ENCODE assay signal across 8 mouse cellular contexts in the genomic region with DNA sequence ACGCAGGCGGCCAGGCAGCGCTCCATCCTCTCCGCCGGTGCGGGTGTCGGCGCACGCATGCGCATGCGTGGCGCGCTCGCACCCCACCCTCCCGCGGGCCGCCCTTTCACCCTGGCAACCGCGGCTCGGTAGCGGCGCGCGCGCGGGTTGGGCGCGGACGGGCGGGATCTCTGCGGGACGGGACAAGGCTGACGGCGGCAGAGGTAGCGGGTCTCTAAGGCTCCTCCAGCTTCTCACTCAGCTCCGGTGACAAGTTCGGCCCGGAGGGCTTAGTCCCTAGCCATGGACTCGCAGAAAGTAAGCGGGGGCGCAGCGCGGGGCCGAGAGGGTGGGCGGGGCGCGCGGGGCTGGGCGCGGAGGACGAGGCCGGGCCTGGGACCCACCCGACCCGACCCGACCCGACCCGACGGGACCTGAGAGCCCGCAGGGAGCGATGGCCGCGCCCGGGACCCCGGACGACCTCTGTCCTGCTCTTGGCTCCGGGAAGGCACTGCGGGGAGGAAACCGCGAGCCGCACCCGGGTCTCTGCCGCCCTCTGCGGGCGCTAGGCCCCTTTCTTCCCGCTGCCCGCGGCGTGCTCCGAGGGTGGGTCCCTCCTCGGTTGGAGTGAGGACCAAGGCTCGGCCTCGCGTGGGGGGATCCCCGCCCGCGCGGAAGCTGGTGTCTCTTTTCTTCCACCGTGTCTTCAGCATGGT. TPM values are rescaled to one million over a fixed set of nuclear protein-coding genes. Genes with fewer than 3 reads are reported as not detected.
DNase-seq lines count a peak whose midpoint lies in the region; ATAC-seq lines count a peak whose summit lies in the region.

Gene Fsd1l (plus strand): TSS at position 156 of the 695 bp plus-strand sequence.

- peak; percentile 91 for DNase-seq in ZHBTc4 (ENCODE audit: low read depth, low spot score)
- peak; percentile 84 to 87 for DNase-seq in cerebellum, postnatal 36 days
- DNase-seq in frontal cortex, postnatal 36 days (ENCODE audit: low spot score in 2 of 2): peak; percentile 77 to 84
- DNase-seq in hindbrain, embryonic 14.5 days (ENCODE audit: low spot score): peak; percentile 87
- DNase-seq in left cerebral cortex, adult 18-20 months (ENCODE audit: low spot score in 2 of 2): peak; percentile 76 to 85
- DNase-seq in lung, postnatal 36 days: peak; percentile 65
- DNase-seq in retina, postnatal 7 days (ENCODE audit: low read depth, low spot score): peak; percentile 60
- DNase-seq in thymus, postnatal 4 days: peak; percentile 78

- peak within 1 kb of the TSS; percentile 69 for H3K4me3 ChIP-seq in hindbrain, embryonic 14.5 days (replicated peaks; ENCODE audit: low read length)

- H3K36me3 ChIP-seq in hindbrain, embryonic 14.5 days (replicated peaks; ENCODE audit: control insufficient read depth, insufficient read depth): no peaks in the 10 kb centered on the region

- peaks cover 46% of the 10 kb centered on the region for H3K4me1 ChIP-seq in hindbrain, embryonic 14.5 days (replicated peaks; ENCODE audit: control insufficient read depth, insufficient read depth, low read length)

- peak within 1 kb of the TSS; percentile 80 for H3K9ac ChIP-seq in hindbrain, embryonic 14.5 days

- H3K9me3 ChIP-seq in hindbrain, embryonic 14.5 days (ENCODE audit: control insufficient read depth, low read length): no peaks in the 10 kb centered on the region

- peak; percentile 90 for ATAC-seq in hindbrain, embryonic 14.5 days (ENCODE audit: low FRiP score)

- H3K4me2 ChIP-seq in hindbrain, embryonic 14.5 days (replicated peaks): peak within 1 kb of the TSS; percentile 79

- WGBS in hindbrain, embryonic 14.5 days: under 1% methylated on average over 76 of the region's 88 CpGs

- peak within 1 kb of the TSS; percentile 94 for H3K27ac ChIP-seq in hindbrain, embryonic 14.5 days

- H3K27me3 ChIP-seq in hindbrain, embryonic 14.5 days (ENCODE audit: control insufficient read depth, insufficient read depth, low read length): no peaks in the 10 kb centered on the region

RNA-seq across cellular contexts. Expression of gene Fsd1l, which starts in this region (rescaled TPM):
- 28.1 and 33.4 TPM in 2 replicates for polyA plus RNA-seq in hindbrain, embryonic 14.5 days (2014; fragmentation: Nextera tagmentation; extraction: Ambion mirVana)
- total RNA-seq in left cerebral cortex, adult 18-20 months (2021): 10 to 100 TPM; 31.0 to 34.4 TPM

Comparison
In these comparisons a context has a peak if more than half of its experiments do, and no peak if none do; other contexts are left out.
1. Peak in every context shown above with its lines: DNase-seq, ATAC-seq, H3K4me3 ChIP-seq and H3K27ac ChIP-seq.